Mouse (Mus musculus) spleen, embryonic (tissue): ENCODE data around the gene Cachd1.

Experiments
- CTCF ChIA-PET: fragments of 350-600 bp; sonication (Branson Sonifier 250); formaldehyde crosslinking; loops from one replicate; lab custom pipeline; 2022; lab: Charles Lee

The Cachd1 gene

GRCm38 (mm10) chr4:101062146-101062545, 285.7 kb downstream of the Cachd1 start:
- CTCF ChIA-PET = no interaction called here

GRCm38 (mm10) chr4:101066401-101066800, 289.9 kb downstream of the Cachd1 start:
- CTCF ChIA-PET = interaction anchor here (0.7 kb wide), 1 partner anchor 13 kb away, joined by 5 read pairs; no protein-coding TSS in a partner anchor

- CTCF ChIA-PET = interaction anchor here (0.7 kb wide), 1 partner anchor 129 kb away, joined by 15 read pairs; no protein-coding TSS in a partner anchor
Observed at GRCm38 (mm10) chr4:101068786-101069153, 292.3 kb downstream of the Cachd1 start, which contains the start of gene Raver2. TSS of gene Raver2 (plus strand) at chr4:101068983.

- CTCF ChIA-PET = no interaction called here
Observed at GRCm38 (mm10) chr4:101069154-101069971, 292.9 kb downstream of the Cachd1 start.

GRCm38 (mm10) chr4:101071570-101071969, 295.1 kb downstream of the Cachd1 start:
- CTCF ChIA-PET = no interaction called here

GRCm38 (mm10) chr4:101076425-101076824, 299.9 kb downstream of the Cachd1 start:
- CTCF ChIA-PET = no interaction called here
